Mouse (Mus musculus) intestine, embryonic 16.5 days (tissue): ENCODE measurements around the gene Rab4a. TPM values are rescaled to one million over a fixed set of nuclear protein-coding genes. Genes with fewer than 3 reads are reported as not detected.

Experiments used
- ATAC-seq: fragments of 200-750 bp; cut with Nextera tagmentation; 2 replicates; pipeline ENCODE4 v1.8.0; 2017; ENCODE audit warnings: moderate TSS enrichment, moderate library complexity
- H3K27ac ChIP-seq: fragments of 300-500 bp; sonication (generic); 2 replicates; pipeline ENCODE4 v1.5.1; 2014; ENCODE audit warnings: mild to moderate bottlenecking, low read length
- H3K27me3 ChIP-seq: fragments of 300-500 bp; sonication (generic); replicated peaks from 2 replicates; pipeline ENCODE4 v1.6.1; 2014; ENCODE audit warnings: low read length, control low read depth, mixed read lengths; ENCODE audit not compliant: control insufficient read depth, insufficient read depth
- H3K36me3 ChIP-seq: fragments of 300-500 bp; sonication (generic); 2 replicates; pipeline ENCODE4 v1.6.1; 2014; ENCODE audit warnings: low read length, control low read depth; ENCODE audit not compliant: control insufficient read depth, insufficient read depth
- H3K4me1 ChIP-seq: fragments of 300-500 bp; sonication (generic); 2 replicates; pipeline ENCODE4 v1.6.1; 2014; ENCODE audit warnings: low read length, control low read depth, mixed read lengths; ENCODE audit not compliant: control insufficient read depth, insufficient read depth
- H3K4me2 ChIP-seq: fragments of 300-500 bp; sonication (generic); 2 replicates; pipeline ENCODE4 v1.6.1; 2014; ENCODE audit warnings: low read depth, low read length, control low read depth
- H3K4me3 ChIP-seq: fragments of 300-500 bp; sonication (generic); 2 replicates; pipeline ENCODE4 v1.5.1; 2014; ENCODE audit warnings: mild to moderate bottlenecking, low read length
- H3K9ac ChIP-seq: fragments of 300-500 bp; sonication (generic); 2 replicates; pipeline ENCODE4 v1.6.1; 2014; ENCODE audit warnings: low read depth, low read length
- H3K9me3 ChIP-seq: fragments of 300-500 bp; sonication (generic); 2 replicates; pipeline ENCODE4 v1.6.1; 2016; ENCODE audit warnings: low read length, control low read depth; ENCODE audit not compliant: control insufficient read depth
- WGBS: fragments of 180-500 bp; shearing (Covaris S2); extraction: QIAGEN DNeasy Blood & Tissue Kit; methylation state at CpG from one replicate; pipeline ENCODE4 v1.1.7; 2014; 5-methylcytosine and 5-hydroxymethylcytosine counted together
- polyA plus RNA-seq: library from polyadenylated mRNA; unstranded; fragments of >200 nt; fragmentation: Nextera tagmentation; extraction: Ambion mirVana; gene quantifications from 2 replicates; pipeline ENCODE4 v1.2.1, GENCODE M21; 2015

Rab4a gene
- polyA plus RNA-seq, 1 experiment from 2014 or later: 66.9 TPM

GRCm38 (mm10) chr8:123847546-123847945 lies 41.8 kb downstream of the Rab4a start:
- Histone ChIP-seq H3K36me3 (no peaks in the 10 kb centered on the region), H3K4me3 (no peak overlapping the region), H3K4me2 (no peak overlapping the region), H3K27me3 (no peaks in the 10 kb centered on the region), H3K4me1 (no peaks in the 10 kb centered on the region), H3K27ac (no peak overlapping the region), H3K9ac (no peak overlapping the region), H3K9me3 (no peaks in the 10 kb centered on the region)
- WGBS: 46% methylated on average over 3 of the region's 3 CpGs
- no peak for ATAC-seq

GRCm38 (mm10) chr8:123849352-123849751 lies 43.6 kb downstream of the Rab4a start:
- Histone ChIP-seq H3K27ac (no peak overlapping the region), H3K9ac (no peak overlapping the region), H3K9me3 (no peaks in the 10 kb centered on the region), H3K4me3 (no peak overlapping the region), H3K36me3 (no peaks in the 10 kb centered on the region), H3K4me2 (no peak overlapping the region), H3K27me3 (no peaks in the 10 kb centered on the region), H3K4me1 (no peaks in the 10 kb centered on the region)
- no peak for ATAC-seq
- 83% methylated on average over 4 of the region's 4 CpGs for WGBS

- no peaks in the 10 kb centered on the region for H3K27me3 ChIP-seq
- H3K4me3 ChIP-seq: no peak overlapping the region
- WGBS: 42% methylated on average over 5 of the region's 5 CpGs
- H3K4me2 ChIP-seq: no peak overlapping the region
- no peak overlapping the region for H3K9ac ChIP-seq
- no peaks in the 10 kb centered on the region for H3K36me3 ChIP-seq
- no peak for ATAC-seq
- H3K9me3 ChIP-seq: no peaks in the 10 kb centered on the region
- no peak overlapping the region for H3K27ac ChIP-seq
- no peaks in the 10 kb centered on the region for H3K4me1 ChIP-seq
These were observed 45.8 kb downstream of the Rab4a start for GRCm38 (mm10) chr8:123851590-123851989.

GRCm38 (mm10) chr8:123854252-123854651 lies 48.5 kb downstream of the Rab4a start:
- no peaks in the 10 kb centered on the region for H3K36me3 ChIP-seq
- no peak overlapping the region for H3K4me2 ChIP-seq
- H3K4me3 ChIP-seq: no peak overlapping the region
- peaks cover 10% of the 10 kb centered on the region for H3K4me1 ChIP-seq
- H3K9ac ChIP-seq: no peak overlapping the region
- no peak for ATAC-seq
- no peak overlapping the region for H3K27ac ChIP-seq
- H3K9me3 ChIP-seq: no peaks in the 10 kb centered on the region
- no peaks in the 10 kb centered on the region for H3K27me3 ChIP-seq
- 92% methylated on average over 1 of the region's 1 CpGs for WGBS

GRCm38 (mm10) chr8:123854733-123855475 lies 49.1 kb downstream of the Rab4a start:
- no peak overlapping the region for H3K27ac ChIP-seq
- H3K36me3 ChIP-seq: no peaks in the 10 kb centered on the region
- ATAC-seq: no peak
- no peak overlapping the region for H3K4me2 ChIP-seq
- 88% methylated on average over 9 of the region's 9 CpGs for WGBS
- H3K4me1 ChIP-seq: peaks cover 10% of the 10 kb centered on the region
- H3K9ac ChIP-seq: no peak overlapping the region
- no peaks in the 10 kb centered on the region for H3K9me3 ChIP-seq
- no peak overlapping the region for H3K4me3 ChIP-seq
- H3K27me3 ChIP-seq: no peaks in the 10 kb centered on the region

DNA sequence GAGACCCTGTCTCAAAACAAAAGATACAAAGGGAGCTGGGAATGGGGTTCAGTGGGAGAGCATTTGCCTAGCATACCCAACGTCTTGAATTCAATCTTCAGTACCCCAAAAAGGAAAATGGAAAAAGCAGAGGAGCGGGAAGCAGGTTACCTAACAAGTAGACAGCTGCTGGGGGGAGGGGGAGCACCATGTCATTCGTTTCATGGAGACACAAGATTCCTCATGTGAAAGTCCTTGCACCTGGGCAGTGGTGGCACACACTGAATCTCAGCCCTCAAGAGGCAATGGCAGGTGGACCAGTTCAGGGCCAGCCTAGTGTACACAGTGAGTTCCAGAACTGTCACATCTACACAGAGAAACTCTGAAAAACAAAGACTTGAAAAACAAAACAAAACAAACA lies 51.6 kb downstream of the Rab4a start:
- 77% methylated on average over 3 of the region's 3 CpGs for WGBS
- H3K4me1 ChIP-seq: peaks cover 10% of the 10 kb centered on the region
- no peak overlapping the region for H3K9ac ChIP-seq
- no peak overlapping the region for H3K4me3 ChIP-seq
- no peaks in the 10 kb centered on the region for H3K9me3 ChIP-seq
- no peaks in the 10 kb centered on the region for H3K36me3 ChIP-seq
- ATAC-seq: no peak
- no peak overlapping the region for H3K27ac ChIP-seq
- no peak overlapping the region for H3K4me2 ChIP-seq
- 0 out of 2 replicates have a peak, but pooled peaks cover 2% of the 10 kb centered on the region for H3K27me3 ChIP-seq

GRCm38 (mm10) chr8:123858574-123858940 lies 52.8 kb downstream of the Rab4a start:
- Histone ChIP-seq H3K4me1 (peaks cover 10% of the 10 kb centered on the region), H3K9ac (peak overlapping the region; percentile 86), H3K4me3 (peak overlapping the region; percentile 96), H3K9me3 (no peaks in the 10 kb centered on the region), H3K36me3 (no peaks in the 10 kb centered on the region), H3K27me3 (peaks cover 9% of the 10 kb centered on the region; the same call in 1 of the 2 replicates), H3K4me2 (peak overlapping the region; percentile 98), H3K27ac (peak overlapping the region; percentile 69; the same call in 1 of the 2 replicates)
- under 1% methylated on average over 17 of the region's 17 CpGs for WGBS
- ATAC-seq: no peak; the same call in 1 of the 2 replicates

DNA sequence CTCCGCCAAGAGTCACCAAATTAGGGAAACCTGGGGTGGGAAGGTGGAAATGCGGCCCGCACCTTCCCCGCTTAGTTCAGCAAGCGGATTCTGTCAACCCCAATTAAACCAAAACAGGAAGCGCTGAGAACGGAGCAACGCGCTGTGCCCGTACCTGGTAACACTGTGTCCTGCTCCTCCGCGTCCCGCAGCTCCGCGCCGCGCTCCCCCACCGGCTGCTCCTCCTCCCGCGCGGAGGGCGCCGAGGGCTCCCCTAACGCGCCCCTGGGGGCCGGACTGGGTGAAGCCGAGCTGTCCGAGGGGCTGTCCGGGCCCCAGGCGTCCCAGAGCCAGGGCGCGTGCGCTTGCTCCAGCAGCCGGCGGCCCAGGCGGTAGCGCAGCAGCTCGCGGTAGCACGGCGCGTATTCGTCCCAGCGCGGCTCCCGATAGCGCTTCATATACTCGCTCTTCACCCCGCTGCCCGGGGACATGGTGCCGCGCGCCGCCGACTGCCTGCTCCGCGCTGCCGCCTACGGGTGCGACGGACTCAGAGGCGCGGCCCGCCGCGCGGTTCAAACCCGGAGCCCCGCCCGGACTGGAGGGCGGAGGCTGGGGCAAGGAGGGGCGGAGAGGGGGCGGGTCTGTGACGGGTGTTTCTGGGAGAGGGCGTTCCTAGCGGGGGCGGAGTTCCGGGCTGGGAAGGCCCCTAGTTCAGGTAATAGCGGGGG lies 53.3 kb downstream of the Rab4a start:
- Histone ChIP-seq H3K27ac (peak overlapping the region; percentile 69), H3K4me1 (peaks cover 10% of the 10 kb centered on the region), H3K4me2 (peak overlapping the region; percentile 98), H3K4me3 (peak overlapping the region; percentile 96), H3K9ac (peak overlapping the region; percentile 86), H3K36me3 (no peaks in the 10 kb centered on the region), H3K9me3 (no peaks in the 10 kb centered on the region), H3K27me3 (peaks cover 9% of the 10 kb centered on the region; the same call in 1 of the 2 replicates)
- under 1% methylated on average over 79 of the region's 79 CpGs for WGBS
- peak; percentile 98 for ATAC-seq

DNA sequence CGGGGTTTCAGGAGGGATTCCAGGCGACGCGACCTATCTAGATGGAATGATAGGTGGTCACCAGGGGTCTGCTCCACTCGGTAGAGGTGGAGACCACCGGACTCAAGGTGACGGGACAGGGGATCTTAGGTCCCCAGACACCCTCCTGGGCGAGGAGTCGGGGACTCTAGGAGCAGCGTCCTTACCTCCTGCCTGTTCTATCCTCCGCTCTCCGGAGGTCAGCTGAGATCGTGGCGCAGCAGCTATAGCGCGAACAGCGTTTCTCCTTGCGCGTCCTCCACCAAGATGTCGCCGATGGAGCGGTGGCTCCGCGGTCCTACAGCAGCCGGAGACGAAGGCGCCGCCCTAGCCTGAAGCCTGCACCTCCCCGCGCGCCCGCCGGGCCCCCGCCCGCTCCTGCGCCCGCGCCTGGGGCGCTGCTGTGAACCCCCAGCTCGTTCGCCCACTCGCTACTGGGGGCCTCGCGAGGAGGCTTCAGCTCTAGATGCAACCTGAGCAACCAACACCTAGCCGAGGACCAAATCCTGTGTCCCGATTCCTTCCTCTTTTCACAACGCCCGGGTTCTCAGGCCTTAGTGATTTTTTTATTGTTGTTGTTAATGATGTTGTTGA lies 54.0 kb downstream of the Rab4a start, which contains the start of gene Ccsap:
Gene Ccsap, minus strand, starts transcription at position 562 of the 612 bp plus-strand sequence.
- H3K9ac ChIP-seq: peak within 1 kb of the TSS; percentile 86
- H3K36me3 ChIP-seq: no peaks in the 10 kb centered on the region
- ATAC-seq: peak; percentile 72
- H3K4me2 ChIP-seq: peak within 1 kb of the TSS; percentile 98
- 1% methylated on average over 48 of the region's 48 CpGs for WGBS
- peak within 1 kb of the TSS; percentile 69 for H3K27ac ChIP-seq
- H3K4me3 ChIP-seq: peak within 1 kb of the TSS; percentile 96
- no peaks in the 10 kb centered on the region for H3K9me3 ChIP-seq
- peaks cover 9% of the 10 kb centered on the region; the same call in 1 of the 2 replicates for H3K27me3 ChIP-seq
- peaks cover 10% of the 10 kb centered on the region for H3K4me1 ChIP-seq
